Mouse (Mus musculus) ZHBTc4 (cell line): Measurements from ENCODE around the gene Ccl7.

Source experiments
- DNase-seq: peaks from one replicate; pipeline ENCODE4 v3.0.0-alpha.2; 2011; ENCODE audit warnings: low read depth, low spot score

Ccl7 gene

DNA sequence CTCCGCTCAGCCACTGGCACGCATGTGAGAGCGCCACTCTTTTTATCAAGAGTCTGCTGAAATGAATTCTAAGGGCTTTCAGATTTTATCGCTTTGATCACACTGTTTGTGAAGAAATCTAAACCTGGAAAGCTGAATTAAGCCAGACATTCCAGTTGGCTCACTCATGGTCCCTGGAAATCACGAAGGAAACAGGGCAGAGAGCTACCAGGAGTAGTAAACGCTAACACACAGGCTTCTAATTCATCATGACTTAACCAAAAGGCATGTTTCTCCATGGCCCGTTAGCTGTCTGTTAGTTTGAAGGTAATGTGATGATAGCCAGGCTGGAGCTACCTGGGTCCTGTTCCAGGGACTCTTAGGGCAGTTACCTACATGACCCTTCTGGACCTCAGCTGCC lies 11.1 kb upstream of the Ccl7 start:
- DNase-seq, result no peak

DNA sequence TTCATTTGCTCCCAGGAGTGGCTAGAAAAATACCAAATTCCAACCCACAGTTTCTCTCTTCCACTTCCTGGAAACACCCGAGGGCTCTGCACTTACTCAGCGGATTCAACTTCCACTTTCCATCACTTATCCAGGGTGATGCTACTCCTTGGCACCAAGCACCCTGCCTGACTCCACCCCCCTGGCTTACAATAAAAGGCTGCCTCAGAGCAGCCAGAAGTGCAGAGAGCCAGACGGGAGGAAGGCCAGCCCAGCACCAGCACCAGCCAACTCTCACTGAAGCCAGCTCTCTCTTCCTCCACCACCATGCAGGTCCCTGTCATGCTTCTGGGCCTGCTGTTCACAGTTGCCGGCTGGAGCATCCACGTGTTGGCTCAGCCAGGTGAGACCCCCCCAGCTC lies 10.2 kb upstream of the Ccl7 start, which contains the start of gene Ccl2:
Gene Ccl2, plus strand, starts transcription at position 216 of the 400 bp plus-strand sequence.
- peak; percentile 10 for DNase-seq

DNA sequence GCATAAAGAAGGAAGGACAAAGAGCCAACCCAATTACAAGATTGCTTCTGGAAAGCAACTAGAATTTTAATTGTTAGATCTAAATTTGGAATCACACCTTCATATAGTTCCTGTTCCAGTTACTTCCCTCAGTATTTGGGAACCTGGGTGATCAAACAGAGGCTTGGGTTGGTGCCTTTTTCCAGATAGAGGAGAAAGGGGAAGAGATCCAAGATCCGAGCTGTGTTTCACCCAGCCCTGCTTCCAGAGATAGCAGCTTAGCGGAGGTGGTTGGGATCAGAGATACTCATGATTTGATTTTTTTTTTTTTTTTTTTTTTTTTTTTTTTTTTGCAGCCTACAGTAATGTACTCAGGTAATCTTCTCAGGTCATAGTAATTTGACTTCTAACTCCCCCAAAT lies 9.7 kb upstream of the Ccl7 start:
- no peak for DNase-seq

DNA sequence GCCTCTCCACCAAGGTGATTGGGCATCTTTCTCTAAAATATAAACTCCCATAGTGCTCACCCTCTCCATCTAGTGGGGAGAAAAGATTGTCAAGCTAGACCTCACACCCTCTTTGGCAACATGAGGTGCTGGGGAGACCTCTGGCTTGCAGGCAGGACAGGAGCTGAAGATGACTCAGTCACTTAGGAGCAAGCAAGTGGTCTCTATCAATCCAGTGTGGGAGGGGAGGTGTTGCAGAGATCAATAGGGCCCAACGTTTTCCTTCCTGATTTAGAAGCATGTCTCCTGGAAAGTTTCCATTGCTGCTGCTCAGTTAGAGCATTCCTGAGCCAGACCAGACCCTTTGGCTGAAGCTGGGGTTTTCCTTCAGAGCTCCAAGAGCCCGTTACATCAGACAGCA lies 7.0 kb upstream of the Ccl7 start, which contains the start of gene Gm17268:
Gene Gm17268, minus strand, starts transcription at position 28 of the 400 bp plus-strand sequence.
- DNase-seq, result no peak

DNA sequence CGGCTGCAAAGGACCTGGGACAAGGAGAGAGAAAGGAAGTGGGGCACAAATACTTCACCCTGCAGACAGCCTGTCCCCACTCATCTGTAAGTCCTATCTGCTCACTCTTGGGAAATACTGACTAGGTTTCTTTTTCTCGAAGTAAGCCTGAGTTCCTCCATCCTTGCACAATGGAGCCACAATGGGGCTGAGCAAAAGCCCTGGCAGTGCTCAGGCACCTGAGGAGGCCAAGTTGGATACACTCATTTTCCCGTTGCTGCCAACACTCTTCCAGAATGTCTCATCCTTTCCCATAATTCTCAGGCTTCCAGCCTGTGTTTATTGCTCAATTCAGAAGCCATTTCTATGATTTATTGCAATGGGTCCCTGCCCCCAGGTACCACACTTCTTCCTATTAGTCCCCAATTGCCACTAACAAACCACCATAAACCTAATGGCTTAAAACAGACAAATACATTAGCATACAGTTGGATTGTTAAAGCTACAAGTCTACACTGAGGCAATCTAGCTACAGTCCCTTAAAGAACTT lies 6.3 kb upstream of the Ccl7 start:
- no peak for DNase-seq

DNA sequence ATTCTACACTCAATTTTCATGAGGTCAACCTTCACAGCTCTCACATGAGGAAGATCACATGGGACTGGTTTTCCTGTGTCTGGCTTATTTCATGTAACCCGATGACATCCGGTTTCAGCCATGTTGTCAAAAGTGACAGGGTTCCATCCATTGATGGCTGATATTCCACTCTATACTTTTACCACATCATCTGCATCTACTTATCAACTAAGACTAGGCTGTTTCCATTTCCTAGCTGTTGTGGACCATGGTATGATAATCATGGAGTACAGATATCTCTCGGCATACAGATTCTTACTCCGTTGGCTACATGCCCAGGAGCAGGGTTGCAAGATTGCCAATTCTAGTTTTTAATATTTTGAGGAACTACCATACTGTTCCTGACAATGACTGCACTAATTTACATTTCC lies 3.8 kb upstream of the Ccl7 start:
- DNase-seq, result no peak

DNA sequence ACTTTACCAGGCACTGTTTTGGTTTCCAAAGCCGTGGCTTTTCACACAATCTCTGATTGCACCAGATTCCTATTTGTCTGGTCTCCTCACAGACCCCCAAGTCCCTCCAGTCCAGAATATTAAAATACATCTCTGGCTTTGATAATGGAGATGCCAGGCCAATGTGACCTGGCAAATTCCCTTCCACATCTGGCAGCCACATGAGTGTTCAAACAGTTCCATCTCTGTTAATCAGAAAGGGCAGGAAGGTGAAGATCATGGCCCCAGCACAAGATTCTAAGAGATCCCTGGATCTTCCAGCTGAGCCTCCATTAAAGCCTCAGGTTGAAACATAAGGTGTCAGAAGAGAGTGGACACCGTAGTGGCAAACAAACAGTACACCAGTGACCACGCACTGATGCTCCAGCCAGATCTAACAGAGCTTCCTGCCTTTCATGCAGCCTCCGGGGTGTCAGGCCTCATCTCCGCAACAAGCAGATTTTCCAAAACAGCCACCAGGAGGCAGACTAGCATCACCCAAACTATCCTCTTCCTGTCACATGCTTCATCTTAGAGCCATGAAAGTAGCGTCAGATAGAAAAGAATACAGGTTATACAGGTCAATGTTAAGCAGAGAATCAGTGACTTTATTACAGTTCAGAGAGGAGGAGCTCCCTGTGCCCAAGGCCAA lies 2.4 kb downstream of the Ccl7 start:
- DNase-seq, result peak; percentile 65

DNA sequence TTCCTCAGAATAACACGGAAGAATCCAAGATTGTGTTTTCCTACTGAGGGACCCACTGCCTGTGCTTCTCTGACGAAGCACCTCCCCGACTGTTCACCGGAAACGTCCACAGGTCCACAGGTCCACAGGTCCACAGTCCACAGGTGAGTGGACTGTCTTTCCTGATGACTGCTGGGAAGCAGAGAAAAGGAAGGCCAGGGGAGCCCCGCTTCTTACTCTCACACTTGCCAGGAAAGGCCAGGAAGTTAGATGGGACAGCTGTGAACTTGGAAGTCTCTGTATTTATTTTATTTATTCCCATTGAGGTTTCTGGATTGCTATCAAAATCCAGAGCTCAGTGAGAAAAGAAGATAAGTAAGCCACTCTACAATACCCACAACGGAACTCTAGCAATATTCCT lies 8.3 kb downstream of the Ccl7 start:
- DNase-seq, result no peak

DNA sequence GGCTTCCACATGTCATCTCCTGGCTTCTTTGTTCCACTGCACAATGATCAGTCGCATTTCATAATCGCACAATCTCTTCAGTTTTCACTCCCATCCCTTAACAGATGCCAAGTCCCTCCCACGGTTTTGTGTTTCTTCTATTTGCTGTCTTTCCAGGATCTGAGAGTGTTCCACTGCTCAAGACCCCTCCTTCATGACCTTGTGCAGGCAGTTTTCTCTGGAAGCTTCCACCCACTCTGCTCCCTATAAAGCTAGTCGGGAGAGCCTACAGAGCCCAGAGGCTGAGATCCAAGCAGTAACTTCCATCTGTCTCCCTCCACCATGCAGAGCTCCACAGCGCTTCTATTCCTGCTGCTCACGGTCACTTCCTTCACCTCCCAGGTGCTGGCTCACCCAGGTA lies 12.1 kb downstream of the Ccl7 start, which contains the start of gene Ccl11:
Gene Ccl11, plus strand, starts transcription at position 178 of the 400 bp plus-strand sequence.
- DNase-seq, result no peak

DNA sequence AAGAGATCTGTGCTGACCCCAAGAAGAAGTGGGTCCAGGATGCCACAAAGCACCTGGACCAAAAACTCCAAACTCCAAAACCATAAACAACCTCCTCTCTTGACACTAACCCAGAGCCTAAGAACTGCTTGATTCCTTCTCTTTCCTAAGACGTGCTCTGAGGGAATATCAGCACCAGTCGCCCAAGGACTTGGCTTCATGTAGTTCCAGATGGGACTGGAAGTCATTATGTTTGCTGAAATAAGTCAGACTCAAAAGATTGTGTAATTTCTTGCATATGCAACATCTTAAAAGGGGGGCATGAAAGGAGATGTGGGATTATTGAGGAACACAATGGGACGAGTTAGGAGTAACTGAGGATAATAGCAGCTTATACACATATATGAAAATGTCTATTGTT lies 16.7 kb downstream of the Ccl7 start:
- no peak for DNase-seq

DNA sequence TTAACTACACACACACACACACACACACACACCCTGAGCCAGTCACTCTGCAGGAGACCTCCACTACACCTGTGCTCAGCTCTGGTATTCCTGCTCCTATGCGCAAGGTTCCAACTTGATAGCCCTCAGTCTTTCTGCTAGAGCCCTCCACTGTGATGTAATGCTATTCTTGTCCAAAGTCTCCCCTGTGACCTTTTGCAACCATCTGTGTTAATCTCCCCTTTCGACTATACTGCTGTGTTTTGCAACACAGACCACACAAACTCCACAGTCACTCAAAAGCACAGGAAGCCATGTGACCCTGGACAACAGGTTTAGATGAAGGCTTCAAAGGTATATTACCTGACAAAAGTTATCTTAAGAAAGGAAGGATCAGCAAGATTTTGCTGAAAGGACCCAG lies 17.9 kb downstream of the Ccl7 start:
- no peak for DNase-seq

DNA sequence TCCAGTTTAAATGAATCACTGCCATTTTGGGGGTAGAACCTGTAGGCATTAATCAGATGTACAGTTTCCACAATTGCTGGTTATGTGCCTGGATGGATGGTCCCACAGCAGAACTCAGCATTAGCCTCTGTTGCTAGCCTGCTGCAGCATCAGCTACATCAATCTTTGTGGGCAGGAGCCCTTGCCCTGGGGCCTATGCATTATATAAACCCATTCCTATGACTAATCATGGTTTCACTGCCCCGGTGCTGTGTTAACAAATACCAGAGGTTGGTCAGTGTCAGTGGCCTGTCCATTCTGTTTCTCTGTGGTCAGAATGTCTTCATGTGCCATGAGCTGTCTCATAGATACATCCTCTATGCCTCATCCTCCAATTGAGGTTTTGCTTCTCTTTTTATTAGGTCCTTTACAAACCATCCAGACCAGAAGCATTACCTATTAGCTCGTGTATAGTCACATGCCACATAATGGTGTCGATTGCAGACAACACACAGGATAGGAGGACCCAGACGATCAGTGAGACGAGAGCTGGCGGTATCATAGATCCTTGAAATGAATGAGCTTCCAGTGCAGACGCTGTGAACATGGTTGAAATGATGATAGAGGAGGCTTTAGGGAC lies 21.6 kb downstream of the Ccl7 start:
- no peak for DNase-seq

DNA sequence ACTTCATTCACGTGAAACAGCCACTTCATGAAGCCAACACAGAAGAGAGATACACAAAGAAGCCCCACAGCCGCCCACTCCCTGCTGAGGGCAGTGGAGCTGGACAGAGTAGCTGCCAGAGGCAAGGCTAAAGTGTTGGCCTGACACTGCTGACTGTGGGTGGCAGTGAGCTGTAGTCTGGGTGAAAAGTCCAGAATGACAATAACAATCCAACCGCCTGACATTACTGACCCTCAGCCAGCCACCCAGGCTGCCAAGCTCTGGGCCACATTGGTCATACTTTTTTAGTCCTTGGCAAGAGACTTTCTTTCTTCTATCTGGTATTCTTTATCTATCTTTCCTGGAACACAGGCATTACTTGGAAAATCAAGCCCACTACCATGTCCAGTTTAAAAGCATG lies 25.6 kb downstream of the Ccl7 start:
- DNase-seq, result no peak

DNA sequence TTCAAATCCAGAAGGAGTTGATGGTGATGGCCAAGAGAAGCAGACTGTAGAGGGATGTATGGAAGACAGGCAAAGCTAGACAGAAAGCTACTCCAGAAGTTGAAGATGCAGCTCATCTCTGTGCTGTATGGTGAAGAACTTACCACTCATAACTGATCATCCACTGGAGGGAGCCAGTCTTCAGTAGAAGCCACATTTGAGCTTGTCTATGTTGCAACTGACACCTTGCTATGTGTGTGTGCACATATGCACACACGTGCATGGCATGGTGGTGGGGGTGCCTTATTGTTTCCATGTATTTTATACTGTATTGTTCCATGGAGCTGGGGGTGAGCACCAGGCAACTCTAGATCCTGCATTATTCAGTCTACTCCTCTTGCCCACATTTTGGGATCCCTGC lies 26.9 kb downstream of the Ccl7 start:
- no peak for DNase-seq

DNA sequence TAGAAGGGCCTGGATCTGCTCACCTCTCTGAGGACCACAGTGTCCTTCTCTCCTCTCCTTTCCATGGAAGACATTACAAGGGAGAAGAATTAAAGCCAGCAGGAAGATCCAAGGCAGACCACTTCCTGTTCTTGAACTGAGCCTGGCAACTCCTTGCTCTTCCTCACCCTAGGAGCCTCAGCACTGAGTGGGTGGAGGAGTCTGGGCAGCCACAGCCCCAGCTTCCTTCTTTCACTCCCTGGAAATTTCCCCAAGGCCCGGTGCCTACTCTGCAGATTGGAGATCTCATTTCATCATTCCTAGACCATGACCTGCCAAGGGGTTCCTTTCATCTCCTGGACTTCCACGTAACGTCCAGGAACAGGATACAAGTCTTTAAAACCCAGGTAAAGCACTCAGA lies 27.5 kb downstream of the Ccl7 start:
- DNase-seq, result no peak

DNA sequence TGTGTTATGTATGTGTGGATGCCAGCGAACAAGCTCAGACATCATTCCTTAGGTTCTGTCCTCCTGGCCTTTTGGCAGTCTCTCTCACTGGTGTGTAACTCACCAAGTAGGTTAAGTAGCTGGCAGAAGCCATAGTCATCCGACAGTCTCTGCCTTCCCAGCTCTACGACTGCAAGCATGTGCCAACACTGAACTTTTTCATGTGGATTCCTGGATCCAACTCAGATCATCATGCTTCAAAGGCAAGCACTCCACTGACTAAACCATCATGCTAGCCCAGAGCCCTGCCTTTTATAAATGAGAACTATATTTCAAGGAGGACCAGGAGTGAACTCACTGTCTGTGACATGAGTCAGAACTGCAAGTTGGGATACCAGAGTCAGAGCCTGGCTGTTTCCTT lies 28.2 kb downstream of the Ccl7 start:
- DNase-seq, result no peak

DNA sequence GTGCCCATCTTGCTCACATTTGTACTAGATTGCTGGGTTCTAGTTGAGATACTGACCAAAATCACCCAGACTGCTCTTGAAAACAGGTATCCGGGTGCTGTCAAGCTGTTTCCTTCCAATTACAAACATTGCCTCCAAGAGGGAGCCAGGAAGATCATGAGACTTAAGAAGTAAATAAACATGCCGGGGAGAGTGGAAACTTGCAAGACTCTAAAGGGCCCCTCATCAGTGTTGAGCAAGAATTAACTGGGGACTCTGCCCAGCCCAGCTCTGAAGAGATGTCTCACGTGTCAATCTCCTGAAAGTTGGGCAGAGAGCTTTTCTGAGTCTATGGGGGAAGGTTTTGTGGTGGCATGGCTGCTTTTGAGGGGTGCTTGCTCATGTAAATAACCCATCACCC lies 31.5 kb downstream of the Ccl7 start:
- DNase-seq, result no peak

DNA sequence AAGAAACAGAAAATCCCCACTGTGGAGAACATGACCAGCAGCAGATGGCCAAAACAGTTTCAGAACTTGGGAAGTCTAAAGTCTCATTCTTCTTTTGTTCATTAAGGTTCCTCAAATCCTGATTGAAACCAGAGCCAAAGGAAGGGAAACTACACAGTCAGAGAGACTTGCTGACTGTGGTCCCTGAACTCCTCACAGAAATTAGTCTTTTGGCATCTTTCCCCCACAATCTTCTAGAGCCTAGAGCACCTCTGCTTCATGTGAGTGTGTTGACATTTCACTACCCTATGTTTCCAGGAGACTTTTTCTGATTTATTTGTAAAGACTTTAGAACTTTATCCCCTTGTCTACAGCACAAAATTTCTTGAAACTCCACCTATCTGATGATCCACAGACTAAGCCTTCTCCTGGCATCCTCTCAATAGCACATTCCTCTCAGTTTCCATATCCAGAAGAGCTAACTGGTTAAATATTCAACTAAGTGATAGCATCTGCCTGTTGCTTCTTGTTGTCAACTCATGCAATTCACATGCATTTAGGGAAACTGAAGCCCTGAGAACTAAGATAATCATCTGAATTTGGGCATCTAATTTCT lies 32.7 kb downstream of the Ccl7 start:
- DNase-seq, result no peak

DNA sequence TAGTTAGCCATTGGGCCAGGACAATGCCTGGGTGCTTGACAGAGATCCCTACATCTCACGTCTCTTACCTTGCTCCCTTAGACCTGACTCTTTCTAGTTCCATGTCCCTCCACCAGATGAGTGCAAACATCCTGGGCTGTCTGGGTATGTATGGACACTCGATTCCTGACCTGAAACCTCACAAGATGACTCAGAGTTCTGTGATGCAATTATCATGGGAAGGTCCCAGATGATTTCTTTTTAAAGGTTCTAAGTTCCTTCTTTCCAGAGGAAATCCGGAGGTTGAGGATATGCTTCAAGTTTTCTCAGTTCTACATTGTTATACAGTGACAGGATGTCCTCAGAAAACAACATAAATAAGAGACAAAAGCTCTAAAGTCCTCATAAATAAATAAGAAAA lies 35.4 kb downstream of the Ccl7 start:
- DNase-seq, result no peak

DNA sequence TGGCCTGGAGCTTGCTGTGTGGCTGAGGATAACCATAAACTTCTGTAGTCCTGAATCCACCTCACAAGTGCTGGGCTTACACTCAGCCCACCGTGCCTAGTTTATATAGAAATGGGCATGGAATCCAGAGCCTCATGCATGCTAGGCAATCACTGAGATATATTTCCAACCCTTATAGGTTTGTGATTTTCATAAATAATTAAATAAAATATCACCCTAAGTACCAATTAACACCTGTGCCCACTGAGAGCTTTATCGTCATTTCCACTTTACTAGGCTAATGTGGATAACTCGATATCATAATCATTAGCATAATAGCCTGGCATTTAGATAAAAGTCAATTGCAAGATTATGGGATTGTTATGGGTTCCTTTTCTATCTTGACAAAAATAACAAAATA lies 38.8 kb downstream of the Ccl7 start:
- DNase-seq, result no peak
